Mouse (Mus musculus) heart, adult 2 months (tissue): ENCODE data around the gene Cspg4.
A peak's percentile ranks its signal among the peaks of the same experiment; 100 is the strongest.

Experiments
- CTCF ChIP-seq: fragments of 200-600 bp; IDR thresholded peaks from 2 replicates; pipeline ENCODE4 v1.8.1; 2022; ENCODE audit warnings: antibody characterized with exemption, mild to moderate bottlenecking, moderate library complexity
- POLR2A ChIP-seq: fragments of 200-500 bp; IDR thresholded peaks from 2 replicates; pipeline ENCODE4 v1.6.1; 2011; ENCODE audit warnings: mild to moderate bottlenecking, low read depth, low read length, control low read depth; ENCODE audit not compliant: insufficient read depth

GRCm38 (mm10) chr9:56900060-56900459 is 35.2 kb downstream of the Cspg4 start:
- TF ChIP-seq CTCF (0 out of 2 replicates have a peak, but pooled peaks have one; percentile 24), POLR2A (no peak)
